Mouse (Mus musculus) midbrain, postnatal 0 days (tissue): ENCODE measurements around the gene Slc4a4. TPM values are rescaled to one million over a fixed set of nuclear protein-coding genes. Genes with fewer than 3 reads are reported as not detected.

Experiments used
- ATAC-seq: fragments of 200-750 bp; cut with Nextera tagmentation; 2 replicates; pipeline ENCODE4 v1.8.0; 2017; ENCODE audit warnings: moderate number of reproducible peaks, mild to moderate bottlenecking, moderate TSS enrichment, moderate library complexity; ENCODE audit not compliant: low FRiP score
- DNase-seq: peaks from one replicate; pipeline ENCODE4 v3.0.0-alpha.2; 2015; ENCODE audit warnings: low spot score
- H3K27ac ChIP-seq: fragments of 300-500 bp; sonication (generic); 2 replicates; pipeline ENCODE4 v1.5.1; 2014; ENCODE audit warnings: low read depth, mild to moderate bottlenecking, low read length, mixed read lengths
- H3K27me3 ChIP-seq: fragments of 300-500 bp; sonication (generic); 2 replicates; pipeline ENCODE4 v1.6.1; 2014; ENCODE audit warnings: low read length, control low read depth, mixed read lengths; ENCODE audit not compliant: insufficient read depth
- H3K36me3 ChIP-seq: fragments of 300-500 bp; sonication (generic); 2 replicates; pipeline ENCODE4 v1.6.1; 2014; ENCODE audit warnings: low read length, control low read depth, mixed read lengths; ENCODE audit not compliant: insufficient read depth
- H3K4me1 ChIP-seq: fragments of 300-500 bp; sonication (generic); 2 replicates; pipeline ENCODE4 v1.6.1; 2014; ENCODE audit warnings: mild to moderate bottlenecking, control low read depth, antibody characterized with exemption, low read length, mixed read lengths; ENCODE audit not compliant: insufficient read depth
- H3K4me2 ChIP-seq: fragments of 300-500 bp; sonication (generic); 2 replicates; pipeline ENCODE4 v1.6.1; 2014; ENCODE audit warnings: low read depth, mild to moderate bottlenecking, low read length, mixed read lengths; ENCODE audit not compliant: poor library complexity, severe bottlenecking
- H3K4me3 ChIP-seq: fragments of 300-500 bp; sonication (generic); 2 replicates; pipeline ENCODE4 v1.5.1; 2014; ENCODE audit warnings: low read depth, mild to moderate bottlenecking, low read length, moderate library complexity
- H3K9ac ChIP-seq: fragments of 300-500 bp; sonication (generic); replicated peaks from 2 replicates; pipeline ENCODE4 v1.6.1; 2014; ENCODE audit warnings: mild to moderate bottlenecking, low read length, moderate library complexity, mixed read lengths; ENCODE audit not compliant: poor library complexity, severe bottlenecking
- H3K9me3 ChIP-seq: fragments of 300-500 bp; sonication (generic); 2 replicates; pipeline ENCODE4 v1.6.1; 2016; ENCODE audit warnings: low read length, control low read depth
- CTCF ChIP-seq: IDR thresholded peaks from 2 replicates; pipeline ENCODE4 v1.5.1; 2016; ENCODE audit warnings: antibody characterized with exemption, mild to moderate bottlenecking
- WGBS: fragments of 180-500 bp; shearing (Covaris S2); extraction: QIAGEN DNeasy Blood & Tissue Kit; methylation state at CpG from one replicate; pipeline ENCODE4 v1.1.7; 2014; 5-methylcytosine and 5-hydroxymethylcytosine counted together
- polyA plus RNA-seq: library from polyadenylated mRNA; unstranded; fragments of >200 nt; fragmentation: Nextera tagmentation; extraction: Ambion mirVana; gene quantifications from 2 replicates; pipeline ENCODE4 v1.2.1, GENCODE M21; 2015
- total RNA-seq: library from RNA; depleted of rRNA; stranded (reverse); fragments of >200 nt; gene quantifications from 2 replicates; pipeline ENCODE4 v1.2.3, GENCODE M21; 2014; rRNA removed

Gene Slc4a4
- total and polyA plus RNA-seq, 2 experiments from 2014 or later = 17.4 to 57.3 TPM

DNA sequence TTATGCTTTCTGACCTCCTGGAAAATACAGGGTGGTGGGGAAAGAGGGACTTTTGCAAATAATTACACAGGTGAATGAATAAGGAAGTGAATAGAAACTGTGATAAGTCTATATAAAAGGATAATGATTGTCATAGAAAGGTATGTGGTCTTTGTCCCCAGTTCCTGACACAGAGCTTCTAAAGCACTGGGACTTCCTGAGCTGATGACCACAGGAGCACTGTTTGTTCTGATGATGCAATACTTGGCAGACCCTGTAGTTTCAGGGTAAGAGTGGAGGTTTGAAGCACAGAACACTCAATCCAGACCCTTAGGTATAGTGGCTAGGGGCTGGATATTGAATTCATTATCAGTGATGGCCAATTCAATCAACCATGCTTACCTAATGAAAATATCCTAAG is 391.7 kb downstream of the Slc4a4 start:
- TF ChIP-seq CTCF = no peak
- Histone ChIP-seq H3K9ac (no peak overlapping the region), H3K36me3 (no peaks in the 10 kb centered on the region), H3K4me3 (no peak overlapping the region), H3K9me3 (no peaks in the 10 kb centered on the region), H3K27ac (no peak overlapping the region), H3K4me1 (no peaks in the 10 kb centered on the region), H3K27me3 (no peaks in the 10 kb centered on the region), H3K4me2 (no peak overlapping the region)
- ATAC-seq (no peak), DNase-seq (no peak)

- Histone ChIP-seq H3K27me3 (no peaks in the 10 kb centered on the region), H3K4me1 (no peaks in the 10 kb centered on the region), H3K9ac (no peak overlapping the region), H3K9me3 (no peaks in the 10 kb centered on the region), H3K27ac (no peak overlapping the region), H3K4me2 (no peak overlapping the region), H3K4me3 (no peak overlapping the region), H3K36me3 (no peaks in the 10 kb centered on the region)
- DNase-seq (no peak), ATAC-seq (no peak)
- no peak for TF ChIP-seq CTCF
- 77% methylated on average over 3 of the region's 3 CpGs for WGBS
These were observed 393.8 kb downstream of the Slc4a4 start for GRCm38 (mm10) chr5:89280312-89280863.

Other genes starting within 250 kb of the Slc4a4 start
- 58.0 and 60.3 TPM in 2 replicates for gene Grsf1, start 210.6 kb upstream of the Slc4a4 start, total RNA-seq
- gene Grsf1, start 210.6 kb upstream of the Slc4a4 start, polyA plus RNA-seq = 54.1 and 54.6 TPM in 2 replicates
- 10.9 and 16.3 TPM in 2 replicates for gene Mob1b, start 166.0 kb upstream of the Slc4a4 start, total RNA-seq
- 5.9 and 7.5 TPM in 2 replicates for gene Mob1b, start 166.0 kb upstream of the Slc4a4 start, polyA plus RNA-seq
- gene Dck, start 121.8 kb upstream of the Slc4a4 start, total RNA-seq = 25.6 and 29.9 TPM in 2 replicates
- 24.6 and 26.6 TPM in 2 replicates for gene Dck, start 121.8 kb upstream of the Slc4a4 start, polyA plus RNA-seq